Mouse (Mus musculus) adrenal gland, postnatal 10 days (tissue): ENCODE measurements around the gene Tdrkh. TPM values are rescaled to one million over a fixed set of nuclear protein-coding genes. Genes with fewer than 3 reads are reported as not detected.

Experiments
- DNase-seq: peaks from one replicate; pipeline ENCODE4 v3.0.0; 2021; ENCODE audit warnings: mixed read lengths
- long read RNA-seq, 2 experiments: library from polyadenylated mRNA; stranded (forward); transcript quantifications; one replicate each; pipeline ENCODE4 v2.0.0; 2021
- total RNA-seq, 2 experiments: library from RNA; stranded (reverse); gene quantifications; 2 replicates each; pipeline ENCODE4 v1.2.3; 2021

The Tdrkh gene
- 10 to 100 TPM in 1 of 2 experiments, 1 to 10 TPM in 1; 9.7 to 12.1 TPM for total RNA-seq
- long read RNA-seq, experiment 1, full-length matches to known transcripts: 13 of 15 reads
- long read RNA-seq, experiment 1, partial matches to known transcripts: 1 of 15 reads
- long read RNA-seq, experiment 1, other reads (novel, unspliced or antisense): 1 of 15 reads
- long read RNA-seq, experiment 2, transcript Tdrkh-208 (6 exons, 1,231 nt): major isoform, 6 of 7 reads
- long read RNA-seq, experiment 2, partial matches to known transcripts: 0 of 7 reads
- long read RNA-seq, experiment 2, other reads (novel, unspliced or antisense): 1 of 7 reads

DNA sequence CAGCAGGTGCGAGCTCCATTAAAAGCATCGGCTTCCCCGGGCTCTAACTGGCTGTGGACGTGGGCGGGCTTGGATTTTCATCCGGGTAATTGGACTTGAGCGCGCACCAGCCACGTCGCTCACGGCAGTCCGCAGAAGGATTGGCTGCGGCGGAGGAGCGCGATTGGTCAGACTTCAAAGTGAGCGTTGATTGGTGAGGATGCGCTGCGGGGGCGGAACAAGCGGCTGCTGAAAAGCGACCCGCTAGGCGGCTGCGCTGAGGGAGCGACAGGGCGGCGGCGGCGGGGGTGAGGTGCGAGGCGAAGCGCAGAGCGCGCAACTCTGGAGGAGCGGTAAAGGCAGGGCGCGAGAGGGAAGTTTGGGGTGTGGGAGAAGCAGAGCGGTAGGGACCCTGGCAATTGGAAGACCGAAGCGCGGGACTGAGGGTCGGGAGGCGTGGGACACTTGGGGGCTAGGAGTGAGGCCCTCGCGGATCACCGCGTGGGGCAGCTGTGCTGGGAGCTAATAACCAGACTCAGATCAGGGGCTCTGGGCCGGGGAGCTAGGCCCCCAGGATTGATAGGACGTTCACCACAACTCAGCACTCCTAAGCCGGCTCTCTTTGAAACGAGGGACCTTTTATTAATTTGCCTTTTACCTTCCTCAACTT, at the start of gene Tdrkh:
Gene Tdrkh, plus strand, starts transcription at position 243 of the 649 bp plus-strand sequence.
- peak; percentile 95 for DNase-seq

DNA sequence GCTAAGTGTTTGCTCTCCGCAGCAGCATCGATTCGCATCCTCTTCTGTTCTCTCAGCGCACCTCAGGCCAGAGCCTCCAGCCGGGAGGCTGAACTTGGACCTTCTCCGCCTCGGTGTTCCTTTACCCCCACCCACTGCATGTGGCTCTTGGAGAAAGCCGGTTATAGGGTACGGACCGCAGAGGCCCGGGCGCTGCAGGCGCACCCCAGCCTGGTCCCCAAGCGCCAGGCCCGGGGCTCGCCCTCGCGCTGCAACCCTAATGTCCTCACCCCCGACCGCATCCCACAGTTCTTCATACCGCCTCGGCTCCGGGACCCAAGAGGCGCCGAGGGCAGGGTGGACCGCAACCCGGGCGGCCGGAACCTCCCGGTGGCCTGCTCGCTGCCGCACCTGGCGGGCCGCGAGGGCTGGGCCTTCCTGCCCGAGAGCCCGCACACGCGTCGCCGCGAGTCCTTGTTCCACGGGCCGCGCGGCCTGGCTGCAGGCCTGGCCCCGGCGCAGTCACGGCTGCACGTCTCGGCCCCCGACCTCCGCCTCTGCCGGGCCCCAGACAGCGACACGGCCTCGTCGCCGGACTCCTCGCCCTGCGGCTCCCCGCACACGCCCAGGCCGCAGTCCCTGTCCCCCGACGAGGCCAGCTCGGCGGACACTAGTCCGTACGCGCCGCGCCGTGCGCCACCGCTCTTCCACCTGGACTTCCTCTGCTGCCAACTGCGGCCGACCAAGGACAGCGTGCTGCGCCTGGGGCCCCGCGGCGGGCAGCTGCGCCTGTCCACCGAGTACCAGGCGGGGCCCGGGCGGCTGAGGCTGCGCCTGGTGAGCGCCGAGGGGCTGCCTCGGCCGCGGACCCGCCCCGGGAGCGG, 49.6 kb upstream of the Tdrkh start:
- peak; percentile 77 for DNase-seq

DNA sequence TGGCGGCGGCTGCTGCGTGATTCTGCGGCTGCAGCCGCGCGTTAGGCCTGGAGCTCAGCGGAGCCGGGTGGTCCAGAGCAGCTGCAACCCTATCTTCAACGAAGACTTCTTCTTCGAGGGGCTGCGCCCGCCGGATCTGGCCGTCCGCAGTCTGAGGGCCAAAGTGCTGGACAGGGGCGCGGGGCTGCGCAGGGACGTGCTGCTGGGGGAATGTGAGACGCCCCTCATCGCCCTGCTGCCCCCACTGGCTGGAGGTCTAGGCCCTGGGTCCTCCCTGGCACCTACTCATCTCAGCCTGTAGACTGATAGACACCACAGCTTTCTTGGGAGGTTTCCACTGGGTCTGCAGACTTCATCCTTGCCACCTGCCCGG, 48.9 kb upstream of the Tdrkh start:
- no peak for DNase-seq

DNA sequence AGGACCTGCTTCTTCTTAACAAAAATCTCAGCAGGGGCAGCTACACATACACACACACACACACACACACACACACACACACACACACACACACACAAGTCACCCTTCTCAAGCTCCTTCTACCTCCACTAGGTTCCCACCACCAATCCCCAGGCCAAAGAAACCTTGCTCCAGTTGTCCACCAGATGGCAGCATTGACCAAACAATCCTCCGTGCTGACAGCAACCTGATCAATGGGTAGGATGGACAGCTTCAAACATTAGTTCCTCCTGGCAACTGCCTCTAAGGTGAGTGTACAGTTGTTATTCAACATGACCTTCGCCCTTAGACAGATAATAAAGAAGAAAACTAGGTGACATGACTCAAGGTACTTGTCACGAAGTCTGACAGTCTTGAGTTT, 46.3 kb upstream of the Tdrkh start:
- DNase-seq: peak; percentile 85

DNA sequence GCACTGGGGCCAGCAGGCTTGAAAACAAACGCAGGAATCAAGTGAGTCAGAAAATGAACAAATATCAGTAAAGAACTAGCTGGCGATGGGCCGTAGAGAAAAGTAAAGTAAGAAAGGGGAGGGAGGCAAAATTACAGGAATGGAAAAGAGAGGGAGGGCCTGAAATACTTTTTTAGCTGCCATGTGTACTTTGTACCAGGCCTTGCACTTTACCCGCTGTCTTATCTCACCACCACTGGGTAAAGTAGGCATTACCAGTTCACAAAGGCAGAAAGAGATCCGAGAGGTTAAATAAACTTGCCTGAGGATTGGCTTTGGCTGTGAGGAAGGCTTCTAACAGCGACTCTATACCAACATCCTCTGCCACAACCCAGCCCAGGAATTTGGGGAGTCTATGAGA, 45.6 kb upstream of the Tdrkh start:
- DNase-seq: no peak

GRCm38 (mm10) chr3:94368631-94369030, 44.4 kb upstream of the Tdrkh start:
- DNase-seq: no peak

GRCm38 (mm10) chr3:94369709-94370108, 43.4 kb upstream of the Tdrkh start:
- peak; percentile 34 for DNase-seq

DNA sequence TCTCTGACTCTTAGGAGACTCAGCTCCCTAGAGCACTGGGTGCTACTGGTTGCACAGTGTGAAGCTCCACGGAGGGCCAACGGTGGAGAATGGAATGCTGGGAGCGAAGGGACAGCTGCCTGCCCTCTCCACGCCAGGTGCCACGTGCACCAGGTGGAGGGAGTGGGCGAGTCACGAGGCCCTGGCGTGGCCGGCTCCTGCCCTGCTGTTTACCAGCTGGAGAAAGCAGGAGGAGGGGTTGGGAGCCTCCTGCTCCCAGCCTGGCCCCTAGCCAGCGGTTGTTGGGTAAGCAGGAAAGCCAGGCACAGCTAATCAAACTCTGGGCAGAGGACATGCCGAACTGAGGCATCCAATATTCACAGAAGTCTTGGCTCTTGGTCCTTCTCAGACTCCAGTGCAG, 41.4 kb upstream of the Tdrkh start:
- peak; percentile 95 for DNase-seq

GRCm38 (mm10) chr3:94372038-94372437, 41.0 kb upstream of the Tdrkh start:
- DNase-seq: no peak

GRCm38 (mm10) chr3:94372641-94373040, 40.4 kb upstream of the Tdrkh start, which contains the start of gene Rorc:
TSS of gene Rorc (plus strand) at chr3:94372794.
- DNase-seq: peak; percentile 80

DNA sequence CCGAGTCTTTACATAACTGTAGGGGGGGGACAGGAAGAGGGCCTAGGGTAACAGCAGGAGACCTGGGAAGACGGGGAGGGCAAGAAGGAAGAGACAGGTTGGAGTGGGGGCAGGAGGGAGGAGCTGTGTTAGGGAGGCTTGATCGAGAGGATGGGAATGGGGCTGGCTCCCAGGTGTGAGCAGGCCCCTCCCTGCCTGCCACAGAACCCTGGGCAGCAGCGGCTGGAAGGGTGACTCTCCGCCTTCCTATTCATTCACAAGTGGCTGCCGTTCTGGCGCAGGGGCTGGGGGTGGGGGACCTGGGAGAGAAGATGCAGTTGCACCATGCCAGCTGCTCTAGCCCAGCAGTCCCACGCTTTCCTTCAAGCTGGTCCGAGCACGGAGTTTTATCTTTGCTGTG, 40.0 kb upstream of the Tdrkh start:
- peak; percentile 25 for DNase-seq

- peak; percentile 79 for DNase-seq
Observed at GRCm38 (mm10) chr3:94373597-94374011, 39.5 kb upstream of the Tdrkh start.

DNA sequence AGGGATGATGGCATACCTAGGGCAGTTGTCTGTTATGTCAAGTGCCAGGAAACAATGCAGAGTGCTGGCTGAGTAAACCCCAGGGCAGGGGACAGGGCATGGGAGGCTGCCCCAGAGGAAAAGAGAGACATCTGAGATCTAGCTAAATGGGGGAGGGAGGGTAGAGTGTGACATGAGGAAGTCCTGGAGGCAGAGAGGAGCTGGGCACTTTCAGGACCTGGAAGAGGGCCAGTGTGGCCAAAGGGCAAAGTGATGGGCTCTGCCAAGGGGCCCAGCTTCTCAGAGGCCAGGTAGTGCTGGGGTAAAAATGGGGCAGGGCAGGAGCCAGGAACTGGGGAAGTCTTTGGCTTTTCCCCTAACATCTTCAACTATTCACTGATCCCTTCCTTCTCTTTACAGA, 38.4 kb upstream of the Tdrkh start:
- DNase-seq: peak; percentile 33

DNA sequence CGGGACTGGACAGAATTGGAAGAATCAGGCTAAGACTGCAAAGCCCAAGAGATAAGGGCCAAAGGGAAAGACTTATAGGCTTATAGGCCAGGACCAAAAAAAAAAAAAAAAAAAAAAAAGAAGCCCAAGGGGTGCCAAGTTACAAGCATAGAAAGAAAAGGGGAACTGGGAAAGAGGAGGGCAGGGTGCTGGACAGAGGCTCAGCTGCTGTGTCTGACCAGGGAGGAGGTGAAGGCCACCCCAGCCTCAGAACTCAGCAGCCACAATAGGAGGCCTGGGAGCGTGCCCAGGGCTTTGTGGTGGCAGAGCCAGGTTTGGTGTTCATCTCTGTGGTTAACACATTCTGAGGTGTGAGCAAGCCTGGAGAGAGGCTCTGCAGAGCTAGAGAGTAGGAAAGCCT, 37.9 kb upstream of the Tdrkh start:
- DNase-seq: peak; percentile 27

- no peak for DNase-seq
Observed at GRCm38 (mm10) chr3:94375861-94376260, 37.2 kb upstream of the Tdrkh start.

GRCm38 (mm10) chr3:94377028-94377923, 35.8 kb upstream of the Tdrkh start:
- DNase-seq: no peak

DNA sequence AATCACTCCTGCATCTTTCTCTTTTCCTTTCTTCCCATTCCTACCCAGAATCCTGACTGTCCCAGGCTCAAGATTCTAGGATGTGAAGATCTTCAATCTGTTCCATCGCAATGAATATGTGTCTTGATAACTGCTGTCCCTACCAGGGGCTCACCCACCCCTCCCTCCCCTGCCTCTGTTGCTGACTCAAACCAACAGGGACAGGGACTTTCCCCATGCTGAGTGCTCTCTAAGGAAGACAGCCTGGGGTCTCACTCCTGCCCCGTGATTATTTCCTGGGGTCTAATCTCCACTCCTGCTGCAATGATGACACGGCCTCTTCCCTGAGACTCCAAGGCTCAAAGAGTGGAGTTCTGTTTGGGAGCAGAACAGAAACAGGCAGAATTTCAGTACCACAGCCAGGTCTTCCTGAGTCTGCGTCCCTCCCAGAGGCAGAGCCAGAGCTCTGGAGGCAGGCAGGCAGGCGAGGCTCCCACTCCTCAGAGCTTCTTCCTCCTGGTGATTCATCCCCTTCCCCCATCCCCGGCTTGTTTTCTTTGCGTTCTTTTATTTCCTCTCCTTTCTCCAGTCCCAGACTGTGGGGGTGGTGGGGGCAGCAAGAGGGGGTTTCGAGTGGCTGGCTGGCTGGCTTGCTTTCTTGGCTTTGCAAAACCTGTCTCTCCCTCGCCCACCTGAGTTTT, 33.1 kb upstream of the Tdrkh start:
- no peak for DNase-seq

GRCm38 (mm10) chr3:94382308-94382707, 30.8 kb upstream of the Tdrkh start:
- DNase-seq: no peak

GRCm38 (mm10) chr3:94383476-94383875, 29.6 kb upstream of the Tdrkh start:
- peak; percentile 35 for DNase-seq

GRCm38 (mm10) chr3:94386671-94387070, 26.4 kb upstream of the Tdrkh start:
- DNase-seq: no peak

- DNase-seq: no peak
Observed at GRCm38 (mm10) chr3:94387391-94387790, 25.7 kb upstream of the Tdrkh start.
